Mouse (Mus musculus): ENCODE data around the gene Hopx. TPM values are rescaled to one million over a fixed set of nuclear protein-coding genes. Genes with fewer than 3 reads are reported as not detected.

Hopx gene
- polyA plus RNA-seq, 1 experiment: 6.3 TPM

- TF ChIP-seq CTCF (IDR thresholded peaks at IDR 0.05; ENCODE audit: borderline replicate concordance, insufficient read depth, low read length) (no peak), POLR2A (IDR thresholded peaks at IDR 0.05; ENCODE audit: low read depth, low read length) (no peak)
- H3K27ac ChIP-seq (ENCODE audit: insufficient read depth, low read length): no peak overlapping the region
These were observed 33.2 kb upstream of the Hopx start for GRCm38 (mm10) chr5:77148021-77148621.

GRCm38 (mm10) chr5:77146459-77147170 lies 31.7 kb upstream of the Hopx start:
- TF ChIP-seq POLR2A (IDR thresholded peaks at IDR 0.05; ENCODE audit: low read depth, low read length): no peak
- no peak for TF ChIP-seq CTCF (IDR thresholded peaks at IDR 0.05; ENCODE audit: borderline replicate concordance, insufficient read depth, low read length)
- Histone ChIP-seq H3K4me1 (ENCODE audit: control insufficient read depth, insufficient read depth, low read length) (no peaks in the 10 kb centered on the region), H3K4me3 (ENCODE audit: insufficient read depth, low read length) (no peak overlapping the region), H3K27ac (ENCODE audit: insufficient read depth, low read length) (no peak overlapping the region)

More at GRCm38 (mm10) chr5:77148021-77148621, 33.2 kb upstream of the Hopx start:
- Histone ChIP-seq H3K4me3 (ENCODE audit: insufficient read depth, low read length) (no peak overlapping the region), H3K4me1 (ENCODE audit: control insufficient read depth, insufficient read depth, low read length) (no peaks in the 10 kb centered on the region)

GRCm38 (mm10) chr5:77144647-77145046 lies 29.7 kb upstream of the Hopx start:
- no peaks in the 10 kb centered on the region; the same call in 1 of the 2 replicates for H3K4me1 ChIP-seq (ENCODE audit: control insufficient read depth, insufficient read depth, low read length)
- H3K27ac ChIP-seq (ENCODE audit: insufficient read depth, low read length): no peak overlapping the region
- no peak overlapping the region for H3K4me3 ChIP-seq (ENCODE audit: insufficient read depth, low read length)
- TF ChIP-seq POLR2A (IDR thresholded peaks at IDR 0.05; ENCODE audit: low read depth, low read length) (no peak), CTCF (IDR thresholded peaks at IDR 0.05; ENCODE audit: borderline replicate concordance, insufficient read depth, low read length) (no peak)

GRCm38 (mm10) chr5:77143076-77143475 lies 28.2 kb upstream of the Hopx start:
- Histone ChIP-seq H3K4me1 (ENCODE audit: control insufficient read depth, insufficient read depth, low read length) (no peaks in the 10 kb centered on the region; the same call in 1 of the 2 replicates), H3K4me3 (ENCODE audit: insufficient read depth, low read length) (no peak overlapping the region), H3K27ac (ENCODE audit: insufficient read depth, low read length) (no peak overlapping the region)
- TF ChIP-seq POLR2A (IDR thresholded peaks at IDR 0.05; ENCODE audit: low read depth, low read length) (no peak), CTCF (IDR thresholded peaks at IDR 0.05; ENCODE audit: borderline replicate concordance, insufficient read depth, low read length) (no peak)

GRCm38 (mm10) chr5:77141336-77141735 lies 26.4 kb upstream of the Hopx start:
- H3K4me3 ChIP-seq (ENCODE audit: insufficient read depth, low read length): no peak overlapping the region
- no peaks in the 10 kb centered on the region; the same call in 1 of the 2 replicates for H3K4me1 ChIP-seq (ENCODE audit: control insufficient read depth, insufficient read depth, low read length)
- no peak overlapping the region for H3K27ac ChIP-seq (ENCODE audit: insufficient read depth, low read length)
- no peak for TF ChIP-seq POLR2A (IDR thresholded peaks at IDR 0.05; ENCODE audit: low read depth, low read length)
- TF ChIP-seq CTCF (IDR thresholded peaks at IDR 0.05; ENCODE audit: borderline replicate concordance, insufficient read depth, low read length): no peak

GRCm38 (mm10) chr5:77140861-77141260 lies 25.9 kb upstream of the Hopx start:
- no peak for TF ChIP-seq CTCF (IDR thresholded peaks at IDR 0.05; ENCODE audit: borderline replicate concordance, insufficient read depth, low read length)
- TF ChIP-seq POLR2A (IDR thresholded peaks at IDR 0.05; ENCODE audit: low read depth, low read length): no peak
- no peak overlapping the region for H3K27ac ChIP-seq (ENCODE audit: insufficient read depth, low read length)
- no peak overlapping the region for H3K4me3 ChIP-seq (ENCODE audit: insufficient read depth, low read length)
- H3K4me1 ChIP-seq (ENCODE audit: control insufficient read depth, insufficient read depth, low read length): no peaks in the 10 kb centered on the region; the same call in 1 of the 2 replicates

GRCm38 (mm10) chr5:77140108-77140507 lies 25.2 kb upstream of the Hopx start:
- Histone ChIP-seq H3K4me3 (ENCODE audit: insufficient read depth, low read length) (no peak overlapping the region), H3K27ac (ENCODE audit: insufficient read depth, low read length) (no peak overlapping the region), H3K4me1 (ENCODE audit: control insufficient read depth, insufficient read depth, low read length) (no peaks in the 10 kb centered on the region; the same call in 1 of the 2 replicates)
- TF ChIP-seq CTCF (IDR thresholded peaks at IDR 0.05; ENCODE audit: borderline replicate concordance, insufficient read depth, low read length) (no peak), POLR2A (IDR thresholded peaks at IDR 0.05; ENCODE audit: low read depth, low read length) (no peak)

GRCm38 (mm10) chr5:77137701-77138265 lies 22.9 kb upstream of the Hopx start:
- TF ChIP-seq CTCF (IDR thresholded peaks at IDR 0.05; ENCODE audit: borderline replicate concordance, insufficient read depth, low read length): no peak
- H3K27ac ChIP-seq (ENCODE audit: insufficient read depth, low read length): no peak overlapping the region
- H3K4me3 ChIP-seq (ENCODE audit: insufficient read depth, low read length): no peak overlapping the region

GRCm38 (mm10) chr5:77136684-77137224 lies 21.8 kb upstream of the Hopx start:
- TF ChIP-seq CTCF (IDR thresholded peaks at IDR 0.05; ENCODE audit: borderline replicate concordance, insufficient read depth, low read length): no peak
- TF ChIP-seq POLR2A (IDR thresholded peaks at IDR 0.05; ENCODE audit: low read depth, low read length): no peak
- no peak overlapping the region for H3K4me3 ChIP-seq (ENCODE audit: insufficient read depth, low read length)
- H3K4me1 ChIP-seq (ENCODE audit: control insufficient read depth, insufficient read depth, low read length): peaks cover 4% of the 10 kb centered on the region; the same call in 1 of the 2 replicates
- no peak overlapping the region for H3K27ac ChIP-seq (ENCODE audit: insufficient read depth, low read length)

More at GRCm38 (mm10) chr5:77137701-77138265, 22.9 kb upstream of the Hopx start:
- peaks cover 4% of the 10 kb centered on the region; the same call in 1 of the 2 replicates for H3K4me1 ChIP-seq (ENCODE audit: control insufficient read depth, insufficient read depth, low read length)

All from embryonic fibroblast, embryonic 13.5 days (primary cell).